Mouse (Mus musculus): ENCODE measurements around the gene Kat5. TPM values are rescaled to one million over a fixed set of nuclear protein-coding genes. Genes with fewer than 3 reads are reported as not detected.
A peak's percentile ranks its signal among the peaks of the same experiment; 100 is the strongest.

Gene Kat5
- polyA plus RNA-seq, 1 experiment from 2014 or later = 73.3 TPM

GRCm38 (mm10) chr19:5589159-5589558, 20.9 kb downstream of the Kat5 start:
- ATAC-seq (ENCODE audit: low FRiP score, low read depth) = no peak
- no peaks in the 10 kb centered on the region; the same call in 1 of the 2 replicates for H3K27me3 ChIP-seq (replicated peaks)

GRCm38 (mm10) chr19:5581995-5582394, 28.0 kb downstream of the Kat5 start:
- no peaks in the 10 kb centered on the region for H3K9me3 ChIP-seq
- H3K4me3 ChIP-seq = no peak overlapping the region
- H3K4me1 ChIP-seq = no peaks in the 10 kb centered on the region
- H3K4me2 ChIP-seq (replicated peaks) = no peak overlapping the region
- no peaks in the 10 kb centered on the region; the same call in 1 of the 2 replicates for H3K27me3 ChIP-seq (replicated peaks)
- no peak for ATAC-seq (ENCODE audit: low FRiP score, low read depth)
- H3K27ac ChIP-seq = no peak overlapping the region
- 86% methylated on average over 2 of the region's 2 CpGs for WGBS
- no peak overlapping the region for H3K9ac ChIP-seq
- no peaks in the 10 kb centered on the region for H3K36me3 ChIP-seq

More at GRCm38 (mm10) chr19:5589159-5589558, 20.9 kb downstream of the Kat5 start:
- Histone ChIP-seq H3K4me1 (no peaks in the 10 kb centered on the region), H3K4me2 (replicated peaks) (no peak overlapping the region), H3K36me3 (no peaks in the 10 kb centered on the region), H3K4me3 (no peak overlapping the region), H3K27ac (no peak overlapping the region), H3K9me3 (no peaks in the 10 kb centered on the region), H3K9ac (no peak overlapping the region)
- WGBS = 78% methylated on average over 9 of the region's 9 CpGs

- 89% methylated on average over 6 of the region's 6 CpGs for WGBS
- H3K36me3 ChIP-seq = no peaks in the 10 kb centered on the region
Observed at GRCm38 (mm10) chr19:5580776-5581175, 29.3 kb downstream of the Kat5 start.

GRCm38 (mm10) chr19:5579971-5580370, 30.1 kb downstream of the Kat5 start:
- WGBS = 68% methylated on average over 4 of the region's 4 CpGs
- no peak for ATAC-seq (ENCODE audit: low FRiP score, low read depth)

More at GRCm38 (mm10) chr19:5580776-5581175, 29.3 kb downstream of the Kat5 start:
- Histone ChIP-seq H3K9ac (no peak overlapping the region), H3K4me3 (no peak overlapping the region), H3K9me3 (no peaks in the 10 kb centered on the region), H3K27ac (no peak overlapping the region), H3K4me1 (no peaks in the 10 kb centered on the region), H3K4me2 (replicated peaks) (no peak overlapping the region), H3K27me3 (replicated peaks) (no peaks in the 10 kb centered on the region; the same call in 1 of the 2 replicates)
- ATAC-seq (ENCODE audit: low FRiP score, low read depth) = no peak

GRCm38 (mm10) chr19:5575336-5575735, 34.7 kb downstream of the Kat5 start:
- Histone ChIP-seq H3K4me3 (no peak overlapping the region), H3K4me1 (no peaks in the 10 kb centered on the region), H3K9me3 (no peaks in the 10 kb centered on the region), H3K27me3 (replicated peaks) (no peaks in the 10 kb centered on the region), H3K27ac (no peak overlapping the region), H3K36me3 (no peaks in the 10 kb centered on the region; the same call in 1 of the 2 replicates), H3K9ac (no peak overlapping the region), H3K4me2 (replicated peaks) (no peak overlapping the region)
- ATAC-seq (ENCODE audit: low FRiP score, low read depth) = no peak
- WGBS = 94% methylated on average over 1 of the region's 1 CpGs

More at GRCm38 (mm10) chr19:5579971-5580370, 30.1 kb downstream of the Kat5 start:
- H3K27ac ChIP-seq = no peak overlapping the region
- H3K4me3 ChIP-seq = no peak overlapping the region
- no peak overlapping the region for H3K9ac ChIP-seq
- no peaks in the 10 kb centered on the region for H3K9me3 ChIP-seq
- no peak overlapping the region for H3K4me2 ChIP-seq (replicated peaks)
- H3K36me3 ChIP-seq = no peaks in the 10 kb centered on the region
- H3K4me1 ChIP-seq = no peaks in the 10 kb centered on the region
- H3K27me3 ChIP-seq (replicated peaks) = no peaks in the 10 kb centered on the region; the same call in 1 of the 2 replicates

GRCm38 (mm10) chr19:5572331-5573125, 37.5 kb downstream of the Kat5 start:
- Histone ChIP-seq H3K27ac (no peak overlapping the region), H3K27me3 (replicated peaks) (peaks cover 11% of the 10 kb centered on the region), H3K9ac (no peak overlapping the region), H3K36me3 (no peaks in the 10 kb centered on the region; the same call in none of the 2 replicates), H3K4me1 (peaks cover 10% of the 10 kb centered on the region), H3K4me2 (replicated peaks) (no peak overlapping the region), H3K9me3 (no peaks in the 10 kb centered on the region), H3K4me3 (no peak overlapping the region)
- ATAC-seq (ENCODE audit: low FRiP score, low read depth) = no peak
- WGBS = 89% methylated on average over 19 of the region's 19 CpGs

GRCm38 (mm10) chr19:5571831-5572230, 38.2 kb downstream of the Kat5 start:
- no peak overlapping the region for H3K4me3 ChIP-seq
- H3K36me3 ChIP-seq = no peaks in the 10 kb centered on the region; the same call in none of the 2 replicates
- no peak overlapping the region for H3K27ac ChIP-seq
- WGBS = 84% methylated on average over 5 of the region's 5 CpGs
- ATAC-seq (ENCODE audit: low FRiP score, low read depth) = no peak
- H3K4me2 ChIP-seq (replicated peaks) = no peak overlapping the region
- H3K9ac ChIP-seq = no peak overlapping the region
- no peaks in the 10 kb centered on the region for H3K9me3 ChIP-seq
- H3K4me1 ChIP-seq = peaks cover 15% of the 10 kb centered on the region
- H3K27me3 ChIP-seq (replicated peaks) = peaks cover 12% of the 10 kb centered on the region

- H3K9ac ChIP-seq = no peak overlapping the region
- no peak for ATAC-seq (ENCODE audit: low FRiP score, low read depth)
- peaks cover 24% of the 10 kb centered on the region for H3K27me3 ChIP-seq (replicated peaks)
- 89% methylated on average over 32 of the region's 32 CpGs for WGBS
- peaks cover 17% of the 10 kb centered on the region for H3K4me1 ChIP-seq
- no peak overlapping the region for H3K27ac ChIP-seq
- no peak overlapping the region; the same call in 1 of the 2 replicates for H3K4me2 ChIP-seq (replicated peaks)
- H3K36me3 ChIP-seq = no peaks in the 10 kb centered on the region; the same call in none of the 2 replicates
- H3K4me3 ChIP-seq = no peak overlapping the region
- H3K9me3 ChIP-seq = no peaks in the 10 kb centered on the region
Observed at GRCm38 (mm10) chr19:5570353-5571246, 39.4 kb downstream of the Kat5 start.

GRCm38 (mm10) chr19:5569521-5569920, 40.5 kb downstream of the Kat5 start:
- Histone ChIP-seq H3K27ac (no peak overlapping the region), H3K9ac (no peak overlapping the region), H3K27me3 (replicated peaks) (peaks cover 33% of the 10 kb centered on the region), H3K4me2 (replicated peaks) (peak overlapping the region; percentile 93; the same call in 1 of the 2 replicates), H3K4me1 (peaks cover 17% of the 10 kb centered on the region), H3K9me3 (no peaks in the 10 kb centered on the region), H3K36me3 (no peaks in the 10 kb centered on the region; the same call in none of the 2 replicates), H3K4me3 (no peak overlapping the region)
- ATAC-seq (ENCODE audit: low FRiP score, low read depth) = no peak
- WGBS = 90% methylated on average over 10 of the region's 10 CpGs

GRCm38 (mm10) chr19:5568470-5569140, 41.4 kb downstream of the Kat5 start:
- peak; percentile 35 for ATAC-seq (ENCODE audit: low FRiP score, low read depth)
- peaks cover 41% of the 10 kb centered on the region for H3K27me3 ChIP-seq (replicated peaks)
- H3K9me3 ChIP-seq = no peaks in the 10 kb centered on the region
- no peak overlapping the region for H3K27ac ChIP-seq
- no peaks in the 10 kb centered on the region; the same call in none of the 2 replicates for H3K36me3 ChIP-seq
- 10% methylated on average over 27 of the region's 27 CpGs for WGBS
- H3K9ac ChIP-seq = peak overlapping the region; percentile 76
- peaks cover 17% of the 10 kb centered on the region for H3K4me1 ChIP-seq
- H3K4me2 ChIP-seq (replicated peaks) = peak overlapping the region; percentile 93
- peak overlapping the region; percentile 79 for H3K4me3 ChIP-seq

- peak; percentile 90 for ATAC-seq (ENCODE audit: low FRiP score, low read depth)
- Histone ChIP-seq H3K4me1 (peaks cover 17% of the 10 kb centered on the region), H3K4me2 (replicated peaks) (peak within 1 kb of the TSS; percentile 93), H3K9ac (peak within 1 kb of the TSS; percentile 76), H3K27me3 (replicated peaks) (peaks cover 49% of the 10 kb centered on the region), H3K4me3 (peak within 1 kb of the TSS; percentile 79), H3K27ac (peak within 1 kb of the TSS; percentile 71), H3K9me3 (no peaks in the 10 kb centered on the region), H3K36me3 (no peaks in the 10 kb centered on the region; the same call in none of the 2 replicates)
- WGBS = under 1% methylated on average over 102 of the region's 102 CpGs
Observed at GRCm38 (mm10) chr19:5567534-5568469, 42.2 kb downstream of the Kat5 start, which contains the start of gene Ap5b1. Ap5b1 (plus strand) TSS chr19:5568025.

Measured in neural tube, embryonic 12.5 days (tissue).